Mouse (Mus musculus) lung, postnatal 10 days (tissue): ENCODE results near the gene Fbxo41.

ENCODE experiments used
- DNase-seq: peaks from one replicate; pipeline ENCODE4 v3.0.0; 2021

Gene Fbxo41

GRCm38 (mm10) chr6:85502911-85503250 lies at the start of gene Fbxo41:
TSS of gene Fbxo41 (minus strand) at chr6:85502994.
- no peak for DNase-seq

GRCm38 (mm10) chr6:85547642-85548041 lies 44.8 kb upstream of the Fbxo41 start:
- no peak for DNase-seq

DNA sequence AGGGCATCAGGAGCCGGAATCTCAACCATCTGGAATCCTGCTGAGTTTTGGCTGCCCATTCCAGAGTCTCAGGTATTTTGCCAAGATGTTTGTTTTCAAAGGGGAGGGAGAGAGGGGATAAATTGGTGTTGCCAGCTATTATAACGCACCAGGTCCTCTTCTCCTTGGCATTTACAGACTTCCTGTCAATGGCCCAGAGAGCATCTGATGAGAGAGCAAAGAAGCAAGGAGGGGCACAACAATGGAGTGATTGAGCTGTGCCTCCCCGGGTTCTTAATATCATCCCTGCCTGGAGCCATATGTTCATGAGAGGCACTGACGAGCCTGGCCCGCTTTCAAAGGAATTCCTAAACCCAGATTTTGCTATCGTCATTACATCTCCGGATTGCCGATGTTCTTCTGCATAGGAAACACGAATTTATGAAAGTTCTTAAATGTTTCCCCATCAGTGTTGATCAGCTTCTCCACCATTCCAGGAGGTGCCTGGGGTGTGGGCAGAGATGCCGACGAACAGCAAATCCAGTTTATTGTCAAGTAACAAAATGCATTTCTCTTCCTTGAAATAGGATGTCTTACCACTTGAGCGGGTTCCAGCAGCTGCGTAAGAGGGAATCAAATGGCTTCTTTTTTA lies 41.6 kb upstream of the Fbxo41 start:
- no peak for DNase-seq

DNA sequence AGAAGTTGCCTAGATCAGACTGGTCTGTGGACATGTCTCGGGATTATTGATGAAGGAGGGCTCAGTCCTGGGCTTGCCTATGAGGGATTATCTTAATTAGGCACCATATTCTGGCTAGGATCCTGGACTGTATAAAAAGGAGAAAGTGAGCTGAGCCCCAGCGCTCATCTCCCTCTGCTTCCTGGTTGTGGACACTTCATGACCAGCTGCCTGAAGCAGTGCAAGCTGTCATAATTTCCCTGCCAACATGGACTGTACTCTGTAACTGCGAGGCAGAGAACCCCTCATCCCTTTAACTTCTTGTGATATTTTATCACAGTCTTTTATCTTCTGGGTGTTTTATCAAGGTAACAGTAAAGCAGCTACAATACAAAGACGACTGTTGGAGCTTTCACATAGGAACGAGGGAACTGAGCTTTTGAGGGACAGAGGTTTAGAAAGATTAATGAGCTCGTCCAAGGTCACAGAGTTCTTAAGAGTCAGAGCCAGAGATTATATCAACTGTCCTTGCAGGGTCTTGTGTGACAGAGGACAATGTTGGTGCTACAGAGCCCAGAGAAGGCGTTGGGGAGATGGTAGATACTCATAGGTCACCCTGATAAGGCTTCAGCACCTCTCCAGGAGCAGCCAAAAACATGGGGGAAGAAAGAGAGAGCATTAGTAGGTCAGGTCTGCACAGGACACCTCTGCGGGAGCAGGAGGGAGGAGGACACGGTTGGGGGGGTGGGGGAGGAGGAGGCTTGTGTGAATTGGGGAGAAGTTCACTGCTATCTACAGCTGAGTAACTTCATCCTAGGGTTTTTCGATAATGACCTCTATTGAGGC lies 40.8 kb upstream of the Fbxo41 start:
- no peak for DNase-seq

- DNase-seq = no peak
These were observed 20.0 kb upstream of the Fbxo41 start for GRCm38 (mm10) chr6:85522825-85523224.

DNA sequence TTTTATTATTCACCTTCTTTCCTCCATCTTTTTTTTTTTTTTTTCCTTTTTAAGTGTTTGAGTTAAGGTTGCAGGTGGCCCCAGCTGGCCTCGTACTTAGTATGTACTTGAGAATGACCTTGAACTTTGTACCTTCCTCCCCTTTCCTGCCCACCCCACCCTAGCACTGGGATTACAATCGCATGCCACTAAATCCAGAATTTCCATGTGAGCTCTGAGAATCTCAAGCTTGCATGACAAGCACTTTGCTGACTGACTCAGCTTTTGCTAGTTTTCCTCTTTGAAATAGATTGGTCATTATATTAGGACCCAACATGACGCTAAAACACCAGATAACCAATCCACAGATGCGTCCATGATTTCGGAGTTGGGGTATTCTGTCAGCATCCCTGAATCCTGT lies 19.2 kb upstream of the Fbxo41 start:
- no peak for DNase-seq

DNA sequence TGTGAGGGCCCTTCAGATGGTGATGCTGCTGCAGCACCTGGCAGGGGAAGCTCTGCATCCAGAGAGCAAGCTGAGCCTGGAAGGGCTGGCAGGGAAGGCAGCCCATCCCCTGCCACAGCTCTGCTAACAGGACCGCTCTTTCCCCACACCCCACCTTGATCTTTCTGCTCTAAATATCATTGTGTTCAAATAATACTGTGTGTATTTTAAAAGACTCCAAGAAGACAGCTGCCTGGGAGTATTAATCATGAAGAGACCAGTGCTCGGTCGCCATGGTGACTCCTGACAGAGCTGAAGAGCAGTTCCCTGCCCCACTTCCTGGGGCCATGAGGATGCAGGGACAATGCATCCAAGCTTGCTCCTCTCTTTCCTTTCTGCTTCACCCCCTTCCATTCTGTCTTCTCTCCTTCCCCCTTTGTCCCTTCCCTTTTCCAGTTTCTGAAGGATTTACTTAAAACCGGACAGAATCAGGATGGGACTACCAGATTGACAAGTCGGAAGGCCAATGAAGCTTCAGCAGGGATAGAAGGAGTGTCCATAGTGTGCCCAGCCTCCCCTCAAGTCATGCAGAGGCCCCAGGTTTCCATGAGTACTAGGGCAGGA lies 15.4 kb upstream of the Fbxo41 start:
- no peak for DNase-seq

DNA sequence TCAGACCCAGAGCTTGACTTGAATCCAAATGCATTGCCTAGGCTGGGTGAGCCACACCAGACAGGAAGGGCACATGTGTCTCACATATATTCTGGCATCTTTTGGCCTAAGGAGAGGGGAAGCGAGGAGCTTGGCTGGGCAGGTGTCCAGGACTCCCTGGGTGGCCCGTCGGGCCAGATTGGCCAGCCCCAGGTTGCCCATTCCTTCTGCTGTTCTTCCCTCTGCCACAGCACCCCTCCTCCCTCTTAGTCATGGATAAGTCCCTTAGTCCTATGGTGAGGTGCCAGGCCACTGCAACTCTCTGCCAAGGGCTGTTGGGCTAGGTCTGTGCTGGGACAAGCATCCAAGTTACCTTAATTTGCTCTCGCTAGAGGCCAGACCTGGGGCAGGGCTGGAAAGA lies 13.1 kb upstream of the Fbxo41 start:
- no peak for DNase-seq

- DNase-seq = peak; percentile 22
These were observed 10.7 kb upstream of the Fbxo41 start, which contains the start of gene Egr4 for GRCm38 (mm10) chr6:85513531-85513910. TSS of gene Egr4 (minus strand) at chr6:85513589.

GRCm38 (mm10) chr6:85512577-85513530 lies 10.1 kb upstream of the Fbxo41 start:
- DNase-seq = no peak

- no peak for DNase-seq
These were observed 9.3 kb upstream of the Fbxo41 start for GRCm38 (mm10) chr6:85512056-85512440.

- DNase-seq = peak; percentile 74
These were observed 8.7 kb upstream of the Fbxo41 start for GRCm38 (mm10) chr6:85511286-85512055.

GRCm38 (mm10) chr6:85510476-85510875 lies 7.7 kb upstream of the Fbxo41 start:
- peak; percentile 50 for DNase-seq

GRCm38 (mm10) chr6:85508602-85509001 lies 5.8 kb upstream of the Fbxo41 start:
- DNase-seq = no peak

- DNase-seq = no peak
These were observed 2.1 kb upstream of the Fbxo41 start for GRCm38 (mm10) chr6:85504908-85505307.

- DNase-seq = no peak
These were observed 487 bp downstream of the Fbxo41 start for GRCm38 (mm10) chr6:85502103-85502910.

- no peak for DNase-seq
These were observed 1.2 kb downstream of the Fbxo41 start for GRCm38 (mm10) chr6:85501571-85502102.

- no peak for DNase-seq
These were observed 2.4 kb downstream of the Fbxo41 start for GRCm38 (mm10) chr6:85500416-85500815.

- no peak for DNase-seq
These were observed 4.6 kb downstream of the Fbxo41 start for GRCm38 (mm10) chr6:85498147-85498546.

DNA sequence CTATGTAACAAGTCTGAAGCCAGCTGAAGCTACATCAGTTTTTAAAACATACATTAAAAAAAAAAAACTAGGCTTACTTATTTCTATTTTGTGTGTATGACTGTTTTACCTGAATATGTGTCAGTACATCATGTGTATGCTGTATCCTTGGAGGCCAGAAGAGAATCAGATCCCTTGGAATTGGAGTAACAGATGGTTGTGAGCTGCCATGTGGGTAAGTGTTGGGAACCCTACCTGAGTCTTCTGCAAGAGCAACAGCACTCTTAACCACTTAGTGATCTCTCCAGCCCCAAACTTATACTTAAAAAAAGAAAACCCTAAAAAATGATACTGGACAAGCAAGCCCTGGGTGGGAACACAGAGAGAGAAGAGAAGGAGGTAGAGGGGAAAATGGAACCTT lies 5.8 kb downstream of the Fbxo41 start:
- DNase-seq = no peak

DNA sequence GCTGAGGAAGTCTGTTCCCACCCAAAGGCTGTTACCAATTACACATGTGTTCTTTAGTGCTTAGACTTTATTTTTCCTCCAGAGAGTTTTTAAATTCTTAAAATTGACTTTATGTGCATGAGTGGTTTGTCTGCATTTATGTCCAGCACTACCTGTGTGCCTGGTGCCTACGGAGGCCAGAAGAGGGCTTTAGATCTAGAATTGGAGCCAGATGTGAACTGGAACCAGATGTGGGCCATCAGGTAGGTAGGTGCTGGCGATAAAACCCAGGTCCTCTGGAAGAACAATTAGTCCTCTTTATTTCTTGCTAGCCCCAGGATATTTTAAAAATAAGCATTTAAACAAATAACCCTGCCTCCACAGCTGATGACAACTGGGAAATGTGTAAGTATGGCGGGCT lies 11.2 kb downstream of the Fbxo41 start:
- DNase-seq = no peak
